10 mouse cellular contexts compared by ENCODE assay signal in genomic region chr7:114294698-114295097, GRCm38 (mm10). TPM values are rescaled to one million over a fixed set of nuclear protein-coding genes. Genes with fewer than 3 reads are reported as not detected.
DNase-seq lines count a peak whose midpoint lies in the region; ATAC-seq and TF ChIP-seq lines count a peak whose summit lies in the region.
"Had no signal": no experiment of that assay in that cellular context is flagged by ENCODE, and none has a peak within 500 bp of the region (broad histone marks: within the 10 kb centered on the region; RNA-seq: fewer than 3 reads in every experiment).

No protein-coding gene starts in this region.

- H3K4me3 ChIP-seq in kidney, adult 2 months (ENCODE audit: insufficient read depth, low read depth, low read length), result no peak overlapping the region
- no peak overlapping the region for H3K4me3 ChIP-seq in thymus, adult 2 months (ENCODE audit: control insufficient read depth, insufficient read depth, low read length)
- no peak overlapping the region for H3K4me3 ChIP-seq in bone marrow macrophage, adult 2 months (ENCODE audit: insufficient read depth, low read length)
- no peak overlapping the region for H3K4me3 ChIP-seq in stomach, postnatal 0 days (ENCODE audit: low read depth, low read length)
- H3K4me3 ChIP-seq in limb, embryonic 10.5 days, result no peak overlapping the region
- H3K4me3 ChIP-seq: limb, embryonic 13.5 days; myocyte had no signal

- H3K36me3 ChIP-seq in kidney, adult 2 months (ENCODE audit: control insufficient read depth, insufficient read depth, low read length), result no peaks in the 10 kb centered on the region
- H3K36me3 ChIP-seq in thymus, adult 2 months (ENCODE audit: control insufficient read depth, insufficient read depth, low read length), result no peaks in the 10 kb centered on the region
- H3K36me3 ChIP-seq in stomach, postnatal 0 days (ENCODE audit: control insufficient read depth, insufficient read depth, low read length), result no peaks in the 10 kb centered on the region
- no peaks in the 10 kb centered on the region for H3K36me3 ChIP-seq in limb, embryonic 10.5 days
- H3K36me3 ChIP-seq: limb, embryonic 13.5 days had no signal

- no peak overlapping the region for H3K4me2 ChIP-seq in stomach, postnatal 0 days (replicated peaks; ENCODE audit: low read depth)
- H3K4me2 ChIP-seq: limb, embryonic 13.5 days had no signal

- TF ChIP-seq POLR2A in kidney, adult 2 months (IDR thresholded peaks at IDR 0.05; ENCODE audit: low read depth, low read length), result no peak
- no peak for TF ChIP-seq POLR2A in thymus, adult 2 months (IDR thresholded peaks at IDR 0.05; ENCODE audit: control insufficient read depth, extremely low read depth, insufficient read depth, low read length, poor library complexity)
- TF ChIP-seq POLR2A in bone marrow macrophage, adult 2 months (IDR thresholded peaks at IDR 0.05; ENCODE audit: borderline replicate concordance, low read depth, low read length), result no peak

- 84% methylated on average over 5 of the region's 5 CpGs for WGBS in kidney, adult 2 months
- 88% methylated on average over 5 of the region's 5 CpGs for WGBS in thymus, adult 2 months
- 84% methylated on average over 5 of the region's 5 CpGs for WGBS in stomach, postnatal 0 days
- 83% methylated on average over 5 of the region's 5 CpGs for WGBS in limb, embryonic 10.5 days

- no peak; the same call in 1 of the 2 replicates for ATAC-seq in stomach, postnatal 0 days (ENCODE audit: low FRiP score, low TSS enrichment)

- H3K27me3 ChIP-seq in kidney, adult 2 months (replicated peaks; ENCODE audit: control insufficient read depth, insufficient read depth, low read length), result no peaks in the 10 kb centered on the region
- no peaks in the 10 kb centered on the region for H3K27me3 ChIP-seq in thymus, adult 2 months (ENCODE audit: control insufficient read depth, insufficient read depth, low read length)
- no peaks in the 10 kb centered on the region for H3K27me3 ChIP-seq in stomach, postnatal 0 days (ENCODE audit: control insufficient read depth, insufficient read depth, low read length)
- H3K27me3 ChIP-seq in limb, embryonic 10.5 days (ENCODE audit: low read depth, poor library complexity, severe bottlenecking), result no peaks in the 10 kb centered on the region
- H3K27me3 ChIP-seq: limb, embryonic 13.5 days had no signal

- DNase-seq in kidney, adult 2 months, result no peak
- no peak for DNase-seq in kidney, postnatal 4 days
- DNase-seq in thymus, adult 2 months, result no peak
- DNase-seq in thymus, adult 18-20 months, result no peak
- DNase-seq in stomach, postnatal 0 days (ENCODE audit: low spot score), result no peak
- no peak for DNase-seq in limb, embryonic 10.5 days (ENCODE audit: low spot score)
- DNase-seq: adrenal gland, postnatal 10 days had no signal

- TF ChIP-seq EP300 in stomach, postnatal 0 days (optimal IDR thresholded peaks at IDR 0.05), result no peak

- no peaks in the 10 kb centered on the region for H3K9me3 ChIP-seq in stomach, postnatal 0 days (ENCODE audit: control insufficient read depth, low read length)
- no peaks in the 10 kb centered on the region for H3K9me3 ChIP-seq in limb, embryonic 10.5 days (replicated peaks)
- H3K9me3 ChIP-seq: limb, embryonic 13.5 days had no signal

- no peak overlapping the region for H3K9ac ChIP-seq in stomach, postnatal 0 days (ENCODE audit: low read length)
- H3K9ac ChIP-seq: limb, embryonic 13.5 days had no signal

- H3K4me1 ChIP-seq in kidney, adult 2 months (ENCODE audit: control insufficient read depth, insufficient read depth, low read length), result peaks cover 7% of the 10 kb centered on the region; the same call in 1 of the 2 replicates
- H3K4me1 ChIP-seq in thymus, adult 2 months (replicated peaks; ENCODE audit: control insufficient read depth, insufficient read depth, low read length), result peaks cover 48% of the 10 kb centered on the region
- H3K4me1 ChIP-seq in bone marrow macrophage, adult 2 months (ENCODE audit: control insufficient read depth, insufficient read depth, low read length), result peaks cover 23% of the 10 kb centered on the region
- H3K4me1 ChIP-seq in stomach, postnatal 0 days (replicated peaks; ENCODE audit: control insufficient read depth, insufficient read depth), result no peaks in the 10 kb centered on the region
- H3K4me1 ChIP-seq in limb, embryonic 10.5 days, result peaks cover 6% of the 10 kb centered on the region

- TF ChIP-seq CTCF in kidney, adult 2 months (conservative IDR thresholded peaks at IDR 0.05; ENCODE audit: insufficient read depth, insufficient read length, low read depth, low read length), result peak; percentile 41
- TF ChIP-seq CTCF in thymus, adult 2 months (IDR thresholded peaks at IDR 0.05; ENCODE audit: borderline replicate concordance, control insufficient read depth, extremely low read depth, insufficient read depth, low read length, poor library complexity), result peak; percentile 82
- TF ChIP-seq CTCF in bone marrow macrophage, adult 2 months (IDR thresholded peaks at IDR 0.05; ENCODE audit: low read depth, low read length), result peak; percentile 39; the same call in 1 of the 2 replicates
- TF ChIP-seq CTCF in stomach, postnatal 0 days (IDR thresholded peaks at IDR 0.05; ENCODE audit: low read depth), result peak; percentile 49

- H3K27ac ChIP-seq in kidney, adult 2 months (ENCODE audit: insufficient read depth, low read depth, low read length), result no peak overlapping the region
- H3K27ac ChIP-seq in thymus, adult 2 months (ENCODE audit: control insufficient read depth, insufficient read depth, low read length), result no peak overlapping the region
- no peak overlapping the region for H3K27ac ChIP-seq in bone marrow macrophage, adult 2 months (ENCODE audit: insufficient read depth, low read depth, low read length)
- H3K27ac ChIP-seq in stomach, postnatal 0 days (replicated peaks), result no peak overlapping the region
- H3K27ac ChIP-seq in limb, embryonic 10.5 days, result no peak overlapping the region
- H3K27ac ChIP-seq: limb, embryonic 13.5 days had no signal

RNA-seq across cellular contexts. Expression of gene Psma1, which starts 18.8 kb away (rescaled TPM):
- polyA plus RNA-seq in kidney, adult 2 months (2012; rRNA removed), result 88.7 and 115 TPM in 2 replicates
- 112 and 133 TPM in 2 replicates for polyA plus RNA-seq in thymus, adult 2 months (2012; rRNA removed)
- polyA plus RNA-seq in bone marrow macrophage, adult 2 months (2012; ENCODE audit: insufficient read depth, insufficient read length, missing spikeins), result 158 and 164 TPM in 2 replicates
- 242 and 249 TPM in 2 replicates for polyA plus RNA-seq in stomach, postnatal 0 days (2015; fragmentation: Nextera tagmentation; extraction: Ambion mirVana)
- polyA plus RNA-seq in limb, embryonic 10.5 days (2016; fragmentation: Nextera tagmentation; extraction: Ambion mirVana), result 502 and 525 TPM in 2 replicates

RNA-seq across cellular contexts. Expression of gene Copb1, which starts 40.2 kb away (rescaled TPM):
- 37.1 and 37.4 TPM in 2 replicates for polyA plus RNA-seq in kidney, adult 2 months (2012; rRNA removed)
- polyA plus RNA-seq in thymus, adult 2 months (2012; rRNA removed), result 42.1 and 43.5 TPM in 2 replicates
- polyA plus RNA-seq in bone marrow macrophage, adult 2 months (2012; ENCODE audit: insufficient read depth, insufficient read length, missing spikeins), result 82.0 and 91.4 TPM in 2 replicates
- 82.6 and 83.7 TPM in 2 replicates for polyA plus RNA-seq in stomach, postnatal 0 days (2015; fragmentation: Nextera tagmentation; extraction: Ambion mirVana)
- polyA plus RNA-seq in limb, embryonic 10.5 days (2016; fragmentation: Nextera tagmentation; extraction: Ambion mirVana), result 88.8 and 112 TPM in 2 replicates
